Mouse (Mus musculus) layer of hippocampus, postnatal 14 days (tissue): ENCODE results near the gene Creb3l2. TPM values are rescaled to one million over a fixed set of nuclear protein-coding genes. Genes with fewer than 3 reads are reported as not detected.

ENCODE experiments used
- DNase-seq, 2 experiments: peaks; one replicate each; pipeline ENCODE4 v3.0.0; 2021 to 2022; ENCODE audit warnings: low spot score in 2 of 2, mixed read lengths in 1 of 2
- total RNA-seq, 2 experiments: library from RNA; stranded (reverse); gene quantifications; 2 replicates each; pipeline ENCODE4 v1.2.3; 2021

Gene Creb3l2
- total RNA-seq, 2 experiments from 2014 or later = 9.4 to 11.0 TPM

GRCm38 (mm10) chr6:37414576-37414975 is 27.4 kb downstream of the Creb3l2 start:
- DNase-seq = no peak

GRCm38 (mm10) chr6:37411696-37412095 is 30.2 kb downstream of the Creb3l2 start:
- no peak for DNase-seq

DNA sequence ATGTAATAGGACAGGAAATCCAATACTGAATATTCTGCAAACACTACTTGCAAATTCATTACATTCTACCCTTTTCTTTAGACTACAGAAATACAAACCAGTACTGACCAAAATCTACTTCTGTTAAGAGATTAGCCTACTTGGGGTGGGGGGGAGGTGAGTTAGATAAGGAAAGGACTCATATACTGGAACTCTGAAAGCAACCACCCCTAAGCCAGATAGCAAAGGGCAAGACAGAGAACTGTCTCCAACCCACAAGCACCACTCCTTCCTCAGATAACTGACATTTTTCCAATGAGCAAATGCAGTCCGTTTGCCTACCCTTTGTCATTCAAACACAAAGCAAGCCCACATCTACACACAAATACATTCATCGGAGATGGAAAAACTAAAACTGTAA is 32.1 kb downstream of the Creb3l2 start:
- DNase-seq = no peak

GRCm38 (mm10) chr6:37407876-37408275 is 34.1 kb downstream of the Creb3l2 start:
- no peak for DNase-seq

DNA sequence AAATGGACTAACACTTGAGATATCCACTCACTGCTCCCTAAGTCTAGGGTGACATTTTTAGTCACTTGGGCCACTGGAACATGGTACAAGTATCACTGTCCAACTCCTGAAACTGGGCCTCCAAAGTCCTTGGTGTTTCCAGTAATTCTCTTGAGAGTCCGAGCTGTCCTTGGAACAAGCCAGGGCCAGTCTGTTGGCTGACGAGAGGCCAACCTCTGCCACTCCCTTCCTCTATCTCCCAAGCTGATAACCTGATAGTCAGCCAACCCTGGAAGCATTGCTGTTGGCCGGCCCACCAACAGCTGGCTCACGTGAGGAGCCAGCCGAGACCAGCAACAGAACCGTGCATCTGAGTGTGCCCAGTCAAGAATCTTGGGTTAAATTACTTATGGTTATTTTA is 35.0 kb downstream of the Creb3l2 start:
- no peak for DNase-seq

DNA sequence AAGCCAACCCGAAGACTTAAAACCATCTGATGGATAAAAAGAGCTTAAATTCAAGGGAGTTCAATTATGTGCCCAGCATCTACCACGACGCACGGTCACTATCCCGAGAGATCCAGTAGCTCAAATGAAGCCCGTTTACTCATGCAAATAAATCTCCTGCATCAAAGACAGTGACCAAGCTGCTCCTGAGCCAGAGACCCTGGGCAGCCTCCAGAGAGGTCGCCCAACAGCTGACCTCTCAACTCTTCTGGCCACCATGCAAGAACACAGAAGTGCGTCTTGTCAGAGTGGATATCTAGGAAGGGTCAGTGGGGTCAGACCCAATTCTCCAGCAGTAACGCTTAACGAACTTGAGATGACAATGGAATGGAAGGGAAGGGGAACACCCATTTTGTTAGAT is 35.9 kb downstream of the Creb3l2 start:
- no peak for DNase-seq

- no peak for DNase-seq
Measured at GRCm38 (mm10) chr6:37404325-37404724, 37.6 kb downstream of the Creb3l2 start.

DNA sequence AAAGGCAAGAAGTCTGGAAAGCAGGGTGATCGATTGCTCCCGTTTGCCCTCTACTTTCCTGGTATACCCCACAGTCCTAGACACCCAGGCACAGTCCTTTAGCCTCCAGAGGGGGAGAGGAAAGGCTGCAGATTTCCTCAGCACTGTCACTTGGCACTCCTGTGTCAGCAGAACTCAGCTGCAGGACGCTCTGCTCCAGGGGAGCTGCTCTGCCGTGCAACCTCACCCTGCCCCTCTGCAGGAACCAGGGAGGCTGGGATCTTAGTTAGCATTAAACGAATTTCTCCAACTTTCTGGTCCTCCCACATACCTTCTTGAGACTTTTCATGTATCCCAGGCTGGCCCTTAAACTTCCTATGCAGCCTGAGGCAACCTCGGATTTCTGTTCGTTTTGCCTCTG is 40.0 kb downstream of the Creb3l2 start:
- DNase-seq = no peak

GRCm38 (mm10) chr6:37400866-37401525 is 41.0 kb downstream of the Creb3l2 start:
- DNase-seq = no peak

GRCm38 (mm10) chr6:37400167-37400566 is 41.8 kb downstream of the Creb3l2 start:
- no peak for DNase-seq

- no peak for DNase-seq
Measured at GRCm38 (mm10) chr6:37398943-37399342, 43.0 kb downstream of the Creb3l2 start.

GRCm38 (mm10) chr6:37397973-37398372 is 44.0 kb downstream of the Creb3l2 start:
- DNase-seq = no peak

DNA sequence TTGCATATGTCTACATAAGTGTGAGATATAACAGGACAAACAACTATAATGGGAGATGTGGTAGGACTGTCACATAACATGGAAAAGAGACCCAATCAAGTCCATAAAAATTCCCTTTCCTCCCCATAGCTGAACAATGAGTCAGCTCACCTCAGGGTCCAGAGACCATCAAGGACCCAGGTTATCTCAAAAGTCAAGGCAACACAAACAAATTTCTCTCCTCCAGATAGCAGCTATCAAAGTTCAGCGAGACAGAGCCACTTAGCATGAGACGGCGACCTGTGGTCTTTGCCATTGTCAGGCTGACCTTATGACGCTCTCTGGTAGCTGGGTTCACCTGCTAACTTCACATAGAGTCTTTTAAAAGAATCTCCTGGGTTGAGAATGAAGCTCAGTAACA is 44.7 kb downstream of the Creb3l2 start:
- no peak for DNase-seq

DNA sequence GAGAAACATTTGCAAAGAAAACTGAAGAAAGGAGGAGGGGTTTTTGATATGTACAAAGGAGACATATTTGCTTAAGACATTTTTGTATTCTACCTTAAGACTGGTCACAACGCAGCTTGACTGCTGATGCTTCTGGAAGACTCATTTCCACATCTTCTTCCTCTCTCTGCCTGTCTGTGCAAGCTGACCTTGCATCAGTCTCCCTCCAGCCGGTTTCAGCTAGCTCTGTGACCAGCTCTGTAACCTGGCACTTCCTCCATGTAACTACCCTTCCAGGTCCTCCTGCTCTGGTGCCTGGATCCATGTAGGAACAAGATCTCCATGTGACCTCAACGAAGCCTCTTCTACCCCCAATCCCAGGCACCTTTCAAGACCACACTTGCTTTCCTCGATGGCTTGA is 45.8 kb downstream of the Creb3l2 start:
- no peak for DNase-seq

GRCm38 (mm10) chr6:37393263-37393662 is 48.7 kb downstream of the Creb3l2 start:
- DNase-seq = no peak

- DNase-seq = no peak
Measured at GRCm38 (mm10) chr6:37392262-37392661, 49.7 kb downstream of the Creb3l2 start.

GRCm38 (mm10) chr6:37391313-37391712 is 50.6 kb downstream of the Creb3l2 start:
- DNase-seq = no peak

- no peak for DNase-seq
Measured at GRCm38 (mm10) chr6:37388960-37389359, 53.0 kb downstream of the Creb3l2 start.

GRCm38 (mm10) chr6:37388501-37388900 is 53.4 kb downstream of the Creb3l2 start:
- no peak for DNase-seq

- no peak for DNase-seq
Measured at GRCm38 (mm10) chr6:37387281-37387680, 54.7 kb downstream of the Creb3l2 start.

- DNase-seq = no peak
Measured at GRCm38 (mm10) chr6:37385602-37386285, 56.2 kb downstream of the Creb3l2 start.

GRCm38 (mm10) chr6:37382761-37383160 is 59.2 kb downstream of the Creb3l2 start:
- DNase-seq = no peak
